Mouse (Mus musculus): Measurements from ENCODE around the gene Cxcr5. TPM values are rescaled to one million over a fixed set of nuclear protein-coding genes. Genes with fewer than 3 reads are reported as not detected.
A peak's percentile ranks its signal among the peaks of the same experiment; 100 is the strongest.

Gene Cxcr5
- polyA plus RNA-seq, 1 experiment from 2014 or later = not detected

DNA sequence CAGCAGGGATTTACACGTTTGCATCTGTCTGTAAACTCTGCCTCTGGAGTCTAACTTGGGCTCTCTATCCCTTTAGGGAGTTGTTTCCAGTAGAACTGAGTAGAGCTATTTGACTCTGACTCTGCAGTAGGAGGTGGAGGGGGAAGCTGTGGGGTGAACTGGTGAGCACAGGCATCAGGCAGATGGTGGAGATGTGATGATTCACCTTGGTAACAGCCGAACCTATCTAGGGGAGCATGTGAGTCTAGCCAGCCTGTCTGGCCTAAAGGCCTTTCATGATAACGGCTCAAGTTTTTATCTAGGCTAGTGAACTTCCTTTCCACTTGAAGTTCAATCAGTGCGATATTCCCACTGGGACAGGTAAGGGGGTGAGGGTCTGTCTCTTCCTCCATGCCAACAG is 44.3 kb downstream of the Cxcr5 start:
- ATAC-seq (no peak), DNase-seq (ENCODE audit: low spot score) (no peak)
- H3K27me3 ChIP-seq (replicated peaks; ENCODE audit: control insufficient read depth, insufficient read depth, low read length) = no peaks in the 10 kb centered on the region
- H3K4me1 ChIP-seq (ENCODE audit: control insufficient read depth, insufficient read depth, low read length) = no peaks in the 10 kb centered on the region
- WGBS = 81% methylated on average over 4 of the region's 4 CpGs
- no peak overlapping the region for H3K9ac ChIP-seq (ENCODE audit: low read length)
- no peak overlapping the region for H3K27ac ChIP-seq (ENCODE audit: low read depth, low read length)
- H3K36me3 ChIP-seq (ENCODE audit: control insufficient read depth, insufficient read depth, low read length) = no peaks in the 10 kb centered on the region
- H3K4me2 ChIP-seq (ENCODE audit: low read length) = no peak overlapping the region
- no peaks in the 10 kb centered on the region for H3K9me3 ChIP-seq (replicated peaks; ENCODE audit: control insufficient read depth, low read length)
- no peak overlapping the region for H3K4me3 ChIP-seq (ENCODE audit: low read depth, low read length)

DNA sequence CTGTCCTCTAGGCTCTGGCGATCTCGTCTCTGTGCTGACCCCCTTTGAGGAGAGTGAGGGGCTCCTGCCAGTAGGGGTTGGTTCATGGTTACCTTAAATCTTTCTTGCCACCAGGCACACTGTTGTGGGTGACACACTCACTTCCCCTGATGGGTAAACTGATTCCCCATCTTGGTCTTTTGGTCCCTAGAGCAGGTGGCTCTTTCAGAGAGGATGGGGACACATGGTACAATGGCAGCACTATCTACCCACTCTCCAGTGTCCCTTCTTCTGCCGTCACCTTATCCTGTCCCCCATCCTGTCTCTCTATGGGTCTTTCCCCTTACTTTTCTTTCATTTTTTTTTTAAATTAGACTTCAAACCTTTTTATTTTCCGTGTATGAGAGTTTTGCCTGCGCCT is 45.8 kb downstream of the Cxcr5 start:
- Histone ChIP-seq H3K27me3 (replicated peaks; ENCODE audit: control insufficient read depth, insufficient read depth, low read length) (no peaks in the 10 kb centered on the region), H3K4me3 (ENCODE audit: low read depth, low read length) (no peak overlapping the region), H3K27ac (ENCODE audit: low read depth, low read length) (no peak overlapping the region), H3K36me3 (ENCODE audit: control insufficient read depth, insufficient read depth, low read length) (no peaks in the 10 kb centered on the region), H3K9me3 (replicated peaks; ENCODE audit: control insufficient read depth, low read length) (no peaks in the 10 kb centered on the region), H3K4me2 (ENCODE audit: low read length) (no peak overlapping the region), H3K4me1 (ENCODE audit: control insufficient read depth, insufficient read depth, low read length) (no peaks in the 10 kb centered on the region), H3K9ac (ENCODE audit: low read length) (no peak overlapping the region)
- ATAC-seq = no peak
- no peak for DNase-seq (ENCODE audit: low spot score)
- 86% methylated on average over 5 of the region's 5 CpGs for WGBS

DNA sequence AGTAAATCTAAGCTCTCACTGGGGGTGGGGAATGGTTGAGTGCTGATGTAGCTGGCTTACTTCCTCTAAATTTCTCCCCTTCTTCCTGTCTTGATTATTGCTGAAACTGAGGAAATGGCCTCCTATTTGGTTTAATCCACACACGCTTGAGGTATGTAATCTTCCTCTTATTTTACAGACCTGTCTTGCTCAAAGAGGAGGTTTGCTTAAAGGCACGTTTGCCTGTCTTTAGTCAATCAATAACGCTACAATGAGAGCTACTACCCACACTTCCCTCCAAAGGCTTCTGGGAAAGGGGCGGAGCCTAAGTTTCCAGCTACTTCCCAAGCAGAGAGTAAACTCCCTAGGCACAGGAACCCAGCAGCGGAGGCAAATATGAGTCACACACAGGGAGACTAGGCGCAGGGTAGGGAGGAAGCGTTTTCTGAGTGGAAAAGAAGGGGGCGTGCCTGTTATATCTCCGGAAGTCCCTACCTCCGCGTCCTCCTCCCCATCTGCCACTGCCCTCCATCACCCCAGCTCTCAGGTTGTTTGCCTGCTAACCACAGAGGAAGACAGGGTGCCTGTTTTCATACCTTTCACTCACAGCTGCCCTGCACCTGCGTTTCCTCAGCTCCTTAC is 46.4 kb downstream of the Cxcr5 start:
- 75% methylated on average over 12 of the region's 12 CpGs for WGBS
- Histone ChIP-seq H3K27me3 (replicated peaks; ENCODE audit: control insufficient read depth, insufficient read depth, low read length) (no peaks in the 10 kb centered on the region), H3K36me3 (ENCODE audit: control insufficient read depth, insufficient read depth, low read length) (no peaks in the 10 kb centered on the region), H3K9ac (ENCODE audit: low read length) (no peak overlapping the region), H3K4me2 (ENCODE audit: low read length) (no peak overlapping the region), H3K4me1 (ENCODE audit: control insufficient read depth, insufficient read depth, low read length) (peaks cover 5% of the 10 kb centered on the region), H3K9me3 (replicated peaks; ENCODE audit: control insufficient read depth, low read length) (no peaks in the 10 kb centered on the region), H3K27ac (ENCODE audit: low read depth, low read length) (no peak overlapping the region), H3K4me3 (ENCODE audit: low read depth, low read length) (no peak overlapping the region)
- no peak for ATAC-seq
- DNase-seq (ENCODE audit: low spot score) = no peak

DNA sequence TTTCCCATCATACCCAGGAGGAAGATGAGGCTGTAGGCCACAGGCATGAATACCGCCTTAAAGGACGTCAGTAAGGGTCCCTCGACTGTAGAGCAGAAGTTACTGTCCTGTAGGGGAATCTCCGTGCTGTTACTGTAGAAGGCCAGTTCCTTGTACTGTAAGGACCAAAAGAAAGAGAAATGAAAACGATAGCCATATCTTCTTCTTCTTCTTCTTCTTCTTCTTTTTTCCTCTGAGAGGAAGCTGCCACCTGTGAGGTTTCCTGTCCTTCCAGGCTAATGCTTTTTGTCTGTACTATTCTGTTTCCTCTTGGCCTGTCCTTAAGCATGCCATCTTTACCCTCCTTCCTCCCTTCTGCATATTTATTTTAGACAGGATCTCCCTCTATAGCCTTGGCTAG is 47.5 kb downstream of the Cxcr5 start:
- DNase-seq (ENCODE audit: low spot score) = no peak

DNA sequence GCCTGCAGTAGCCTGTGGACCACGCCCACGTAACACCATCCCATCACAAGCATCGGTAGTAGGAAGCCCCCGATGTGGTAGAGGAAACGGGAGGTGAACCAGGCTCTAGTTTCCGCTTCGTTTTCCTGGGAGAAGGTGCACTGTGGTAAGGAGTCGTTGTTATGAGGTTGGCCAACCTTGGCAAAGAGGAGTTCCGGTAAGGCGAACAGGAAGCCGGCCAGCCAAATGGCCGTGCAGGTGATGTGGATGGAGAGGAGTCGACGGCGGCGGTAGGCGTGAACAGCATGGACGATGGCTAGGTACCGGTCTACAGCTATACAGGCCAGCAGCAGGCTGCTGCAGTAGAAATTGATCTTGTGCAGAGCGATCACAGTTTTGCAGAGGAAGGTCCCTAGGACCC is 48.1 kb downstream of the Cxcr5 start:
- DNase-seq (ENCODE audit: low spot score) = no peak
- Histone ChIP-seq H3K27me3 (replicated peaks; ENCODE audit: control insufficient read depth, insufficient read depth, low read length) (no peaks in the 10 kb centered on the region), H3K4me3 (ENCODE audit: low read depth, low read length) (no peak overlapping the region), H3K36me3 (ENCODE audit: control insufficient read depth, insufficient read depth, low read length) (peaks cover 8% of the 10 kb centered on the region), H3K4me2 (ENCODE audit: low read length) (no peak overlapping the region), H3K27ac (ENCODE audit: low read depth, low read length) (no peak overlapping the region), H3K4me1 (ENCODE audit: control insufficient read depth, insufficient read depth, low read length) (peaks cover 14% of the 10 kb centered on the region), H3K9me3 (replicated peaks; ENCODE audit: control insufficient read depth, low read length) (no peaks in the 10 kb centered on the region), H3K9ac (ENCODE audit: low read length) (no peak overlapping the region)
- WGBS = 79% methylated on average over 20 of the region's 20 CpGs
- ATAC-seq = no peak

More for the DNA sequence above, 47.5 kb downstream of the Cxcr5 start:
- Histone ChIP-seq H3K9me3 (replicated peaks; ENCODE audit: control insufficient read depth, low read length) (no peaks in the 10 kb centered on the region), H3K4me2 (ENCODE audit: low read length) (no peak overlapping the region), H3K36me3 (ENCODE audit: control insufficient read depth, insufficient read depth, low read length) (peaks cover 3% of the 10 kb centered on the region; the same call in 1 of the 2 replicates), H3K27ac (ENCODE audit: low read depth, low read length) (no peak overlapping the region), H3K27me3 (replicated peaks; ENCODE audit: control insufficient read depth, insufficient read depth, low read length) (no peaks in the 10 kb centered on the region), H3K4me1 (ENCODE audit: control insufficient read depth, insufficient read depth, low read length) (peaks cover 14% of the 10 kb centered on the region), H3K4me3 (ENCODE audit: low read depth, low read length) (no peak overlapping the region), H3K9ac (ENCODE audit: low read length) (no peak overlapping the region)
- ATAC-seq = no peak
- 93% methylated on average over 5 of the region's 5 CpGs for WGBS

DNA sequence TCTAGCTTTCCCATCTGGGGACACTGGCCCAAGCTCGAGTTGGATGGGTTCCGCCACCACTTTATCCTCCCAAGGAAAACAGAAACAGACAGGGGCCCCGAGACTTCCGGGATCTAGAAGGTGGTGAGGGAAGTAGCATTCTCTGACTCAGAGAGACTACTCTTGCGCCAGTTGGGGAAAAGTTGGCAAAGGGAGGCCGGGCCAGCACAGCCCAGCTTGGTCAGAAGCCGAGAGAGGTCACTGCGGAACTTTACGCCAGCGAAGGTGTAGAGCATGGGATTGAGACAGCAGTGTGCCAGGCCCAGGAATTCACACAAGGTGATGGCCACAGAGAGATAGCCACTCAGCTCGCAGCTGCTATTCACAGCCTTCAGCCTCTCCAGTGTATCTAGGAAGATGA is 48.6 kb downstream of the Cxcr5 start:
- Histone ChIP-seq H3K36me3 (ENCODE audit: control insufficient read depth, insufficient read depth, low read length) (peaks cover 13% of the 10 kb centered on the region), H3K4me1 (ENCODE audit: control insufficient read depth, insufficient read depth, low read length) (peaks cover 14% of the 10 kb centered on the region), H3K4me3 (ENCODE audit: low read depth, low read length) (no peak overlapping the region), H3K4me2 (ENCODE audit: low read length) (no peak overlapping the region), H3K27ac (ENCODE audit: low read depth, low read length) (no peak overlapping the region), H3K27me3 (replicated peaks; ENCODE audit: control insufficient read depth, insufficient read depth, low read length) (no peaks in the 10 kb centered on the region), H3K9me3 (replicated peaks; ENCODE audit: control insufficient read depth, low read length) (no peaks in the 10 kb centered on the region), H3K9ac (ENCODE audit: low read length) (no peak overlapping the region)
- 91% methylated on average over 11 of the region's 11 CpGs for WGBS
- ATAC-seq = no peak
- no peak for DNase-seq (ENCODE audit: low spot score)

DNA sequence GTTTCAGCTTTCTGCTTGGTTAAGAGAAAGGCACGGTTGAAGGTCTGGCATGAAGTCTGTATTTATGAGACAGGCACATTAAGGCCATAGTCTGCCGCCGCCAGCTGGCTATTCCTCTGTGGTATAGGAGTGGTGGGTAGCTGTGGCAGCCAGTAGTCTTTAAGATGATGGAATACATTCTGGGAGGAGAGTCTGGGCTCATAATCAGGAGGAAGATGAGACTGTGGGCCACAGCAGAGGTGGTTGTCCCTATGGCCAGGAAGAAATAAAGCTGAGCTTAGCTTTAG is 49.0 kb downstream of the Cxcr5 start:
- 90% methylated on average over 3 of the region's 3 CpGs for WGBS
- Histone ChIP-seq H3K4me1 (ENCODE audit: control insufficient read depth, insufficient read depth, low read length) (peaks cover 14% of the 10 kb centered on the region), H3K27me3 (replicated peaks; ENCODE audit: control insufficient read depth, insufficient read depth, low read length) (no peaks in the 10 kb centered on the region), H3K27ac (ENCODE audit: low read depth, low read length) (no peak overlapping the region), H3K9me3 (replicated peaks; ENCODE audit: control insufficient read depth, low read length) (no peaks in the 10 kb centered on the region), H3K4me2 (ENCODE audit: low read length) (no peak overlapping the region), H3K9ac (ENCODE audit: low read length) (no peak overlapping the region), H3K4me3 (ENCODE audit: low read depth, low read length) (no peak overlapping the region), H3K36me3 (ENCODE audit: control insufficient read depth, insufficient read depth, low read length) (peaks cover 18% of the 10 kb centered on the region)
- DNase-seq (ENCODE audit: low spot score) (no peak), ATAC-seq (no peak)

DNA sequence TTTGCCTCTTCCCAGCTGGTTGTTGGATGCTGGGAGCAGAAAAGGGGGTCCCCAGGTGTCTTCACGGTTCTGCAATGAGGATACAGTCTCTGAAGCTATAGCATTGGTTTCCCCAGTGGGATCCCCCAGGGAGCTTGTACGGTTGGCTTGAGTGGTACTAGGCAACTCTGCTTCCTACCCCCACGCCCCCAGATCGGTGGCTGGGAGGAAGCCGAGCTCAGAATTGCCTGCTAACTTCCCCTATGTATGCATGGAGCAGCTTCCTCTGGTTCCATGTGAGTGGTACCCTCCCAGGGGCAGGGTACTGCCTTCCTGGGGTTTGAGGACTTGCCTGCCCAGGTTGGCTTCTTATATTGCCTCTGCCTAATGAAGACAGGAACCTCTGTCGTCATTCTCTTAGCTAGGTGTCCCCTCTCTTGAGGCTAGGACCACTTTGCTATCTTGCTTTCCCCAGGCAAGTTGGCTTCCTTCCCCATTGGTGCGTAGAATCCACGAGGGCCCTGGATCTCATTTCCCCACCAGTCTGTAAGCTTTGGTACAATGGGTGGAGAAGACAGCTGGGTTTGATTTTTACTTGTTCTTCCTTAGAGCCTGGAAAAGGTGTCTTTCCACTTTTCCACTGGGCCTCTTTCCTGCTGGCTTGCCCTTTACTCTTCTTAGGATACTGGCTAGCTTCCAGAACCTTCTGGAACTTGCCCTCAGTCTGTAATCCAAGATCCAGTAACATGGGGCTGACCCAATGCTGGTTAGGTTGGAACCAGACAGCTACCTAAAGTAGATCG is 49.6 kb downstream of the Cxcr5 start:
- Histone ChIP-seq H3K4me1 (ENCODE audit: control insufficient read depth, insufficient read depth, low read length) (peaks cover 14% of the 10 kb centered on the region), H3K4me3 (ENCODE audit: low read depth, low read length) (no peak overlapping the region), H3K4me2 (ENCODE audit: low read length) (no peak overlapping the region), H3K36me3 (ENCODE audit: control insufficient read depth, insufficient read depth, low read length) (peaks cover 23% of the 10 kb centered on the region), H3K9me3 (replicated peaks; ENCODE audit: control insufficient read depth, low read length) (no peaks in the 10 kb centered on the region), H3K27me3 (replicated peaks; ENCODE audit: control insufficient read depth, insufficient read depth, low read length) (no peaks in the 10 kb centered on the region), H3K9ac (ENCODE audit: low read length) (no peak overlapping the region), H3K27ac (ENCODE audit: low read depth, low read length) (no peak overlapping the region)
- WGBS = 82% methylated on average over 9 of the region's 9 CpGs
- no peak for DNase-seq (ENCODE audit: low spot score)
- ATAC-seq = no peak

DNA sequence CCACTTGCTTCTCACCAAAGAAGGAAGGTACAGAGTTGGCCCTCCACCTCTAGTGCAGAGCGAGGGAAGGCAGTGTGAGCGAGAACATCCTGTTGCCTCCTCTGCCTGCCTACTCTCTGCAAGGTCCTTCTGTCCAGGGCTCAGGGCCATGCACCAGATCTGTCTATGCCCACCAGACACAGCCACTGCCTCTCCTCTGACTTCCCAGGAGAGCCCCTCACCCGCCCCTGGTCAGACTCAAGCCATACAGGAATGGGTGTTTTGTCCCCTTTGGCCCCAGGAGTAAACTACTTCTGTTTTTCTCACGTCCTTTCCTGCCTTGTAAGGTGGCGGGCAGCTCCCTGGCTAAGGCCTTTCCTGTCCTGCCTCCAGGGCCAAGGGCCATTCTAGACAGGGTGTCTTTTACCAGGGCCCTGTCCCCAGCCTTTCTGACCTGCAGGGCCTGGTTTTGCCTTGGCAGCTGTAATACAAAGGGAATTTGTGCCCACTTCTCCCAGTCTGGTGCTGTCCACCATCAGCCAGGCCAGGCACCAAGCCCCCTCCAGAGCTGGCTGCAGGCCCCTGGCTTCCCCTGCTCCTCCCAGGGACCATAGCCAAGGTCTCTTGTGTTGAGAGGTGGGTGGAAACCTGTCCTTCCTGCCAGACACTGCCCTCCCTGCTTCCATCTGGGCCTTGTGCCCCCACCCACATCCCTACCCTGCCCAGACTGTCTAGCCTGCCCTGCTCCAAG is 50.6 kb downstream of the Cxcr5 start:
- ATAC-seq (peak; percentile 24; the same call in 1 of the 2 replicates), DNase-seq (ENCODE audit: low spot score) (no peak)
- peaks cover 14% of the 10 kb centered on the region for H3K4me1 ChIP-seq (ENCODE audit: control insufficient read depth, insufficient read depth, low read length)
- H3K9ac ChIP-seq (ENCODE audit: low read length) = no peak overlapping the region
- H3K4me2 ChIP-seq (ENCODE audit: low read length) = 0 out of 2 replicates have a peak overlapping the region, but pooled peaks have one; percentile 45
- no peak overlapping the region for H3K4me3 ChIP-seq (ENCODE audit: low read depth, low read length)
- 0 out of 2 replicates have a peak overlapping the region, but pooled peaks have one; percentile 55 for H3K27ac ChIP-seq (ENCODE audit: low read depth, low read length)
- no peaks in the 10 kb centered on the region for H3K9me3 ChIP-seq (replicated peaks; ENCODE audit: control insufficient read depth, low read length)
- H3K36me3 ChIP-seq (ENCODE audit: control insufficient read depth, insufficient read depth, low read length) = peaks cover 34% of the 10 kb centered on the region
- no peaks in the 10 kb centered on the region for H3K27me3 ChIP-seq (replicated peaks; ENCODE audit: control insufficient read depth, insufficient read depth, low read length)
- WGBS = 70% methylated on average over 5 of the region's 5 CpGs
